Mouse (Mus musculus) heart, embryonic 16.5 days (tissue): ENCODE data around the gene Mcoln3. TPM values are rescaled to one million over a fixed set of nuclear protein-coding genes. Genes with fewer than 3 reads are reported as not detected.

ENCODE experiments used
- ATAC-seq: fragments of 200-750 bp; cut with Nextera tagmentation; replicated peaks from 2 replicates; pipeline ENCODE4 v1.8.0; 2017; ENCODE audit warnings: moderate number of reproducible peaks; ENCODE audit not compliant: insufficient read depth, low FRiP score; ENCODE audit errors: extremely low read depth
- H3K27ac ChIP-seq: fragments of 300-500 bp; sonication (generic); 2 replicates; pipeline ENCODE4 v1.5.1; 2014; ENCODE audit warnings: mild to moderate bottlenecking, low read length, control low read depth, moderate library complexity
- H3K27me3 ChIP-seq: fragments of 300-500 bp; sonication (generic); 2 replicates; pipeline ENCODE4 v1.6.1; 2014; ENCODE audit warnings: low read length, mixed read lengths; ENCODE audit not compliant: control insufficient read depth, insufficient read depth
- H3K36me3 ChIP-seq: fragments of 300-500 bp; sonication (generic); 2 replicates; pipeline ENCODE4 v1.6.1; 2014; ENCODE audit not compliant: control insufficient read depth, insufficient read depth
- H3K4me1 ChIP-seq: fragments of 300-500 bp; sonication (generic); 2 replicates; pipeline ENCODE4 v1.6.1; 2014; ENCODE audit warnings: low read length, mixed read lengths; ENCODE audit not compliant: control insufficient read depth, insufficient read depth
- H3K4me2 ChIP-seq: fragments of 300-500 bp; sonication (generic); 2 replicates; pipeline ENCODE4 v1.6.1; 2014; ENCODE audit warnings: low read depth, mild to moderate bottlenecking, control low read depth, low read length
- H3K4me3 ChIP-seq: fragments of 300-500 bp; sonication (generic); 2 replicates; pipeline ENCODE4 v1.5.1; 2014; ENCODE audit warnings: mild to moderate bottlenecking, control low read depth, low read length
- H3K9ac ChIP-seq: fragments of 300-500 bp; sonication (generic); 2 replicates; pipeline ENCODE4 v1.6.1; 2014; ENCODE audit warnings: low read length, control low read depth
- H3K9me3 ChIP-seq: fragments of 300-500 bp; sonication (generic); replicated peaks from 2 replicates; pipeline ENCODE4 v1.6.1; 2016; ENCODE audit warnings: low read length; ENCODE audit not compliant: control insufficient read depth
- WGBS: fragments of 180-500 bp; shearing (Covaris S2); extraction: QIAGEN DNeasy Blood & Tissue Kit; methylation state at CpG from one replicate; pipeline ENCODE4 v1.1.7; 2014; 5-methylcytosine and 5-hydroxymethylcytosine counted together
- polyA plus RNA-seq: library from polyadenylated mRNA; unstranded; fragments of >200 nt; fragmentation: Nextera tagmentation; extraction: Ambion mirVana; gene quantifications from 2 replicates; pipeline ENCODE4 v1.2.1, GENCODE M21; 2015

Gene Mcoln3
- polyA plus RNA-seq, 1 experiment from 2014 or later = 0.79 TPM

- Histone ChIP-seq H3K4me1 (peaks cover 10% of the 10 kb centered on the region), H3K27me3 (no peaks in the 10 kb centered on the region), H3K9ac (no peak overlapping the region), H3K4me3 (no peak overlapping the region), H3K27ac (no peak overlapping the region), H3K4me2 (no peak overlapping the region), H3K9me3 (peaks cover 6% of the 10 kb centered on the region), H3K36me3 (no peaks in the 10 kb centered on the region)
- no peak for ATAC-seq
- WGBS = 47% methylated on average over 6 of the region's 6 CpGs
Observed at GRCm38 (mm10) chr3:146102049-146102448, 15.2 kb upstream of the Mcoln3 start.

GRCm38 (mm10) chr3:146107116-146107849 lies 10.0 kb upstream of the Mcoln3 start:
- Histone ChIP-seq H3K4me2 (peak overlapping the region; percentile 87), H3K9ac (peak overlapping the region; percentile 63), H3K27me3 (no peaks in the 10 kb centered on the region), H3K36me3 (no peaks in the 10 kb centered on the region), H3K4me1 (peaks cover 4% of the 10 kb centered on the region), H3K27ac (no peak overlapping the region), H3K9me3 (peaks cover 4% of the 10 kb centered on the region), H3K4me3 (peak overlapping the region; percentile 57)
- 4% methylated on average over 18 of the region's 18 CpGs for WGBS
- ATAC-seq = 0 out of 2 replicates have a peak, but pooled peaks have one; percentile 30

DNA sequence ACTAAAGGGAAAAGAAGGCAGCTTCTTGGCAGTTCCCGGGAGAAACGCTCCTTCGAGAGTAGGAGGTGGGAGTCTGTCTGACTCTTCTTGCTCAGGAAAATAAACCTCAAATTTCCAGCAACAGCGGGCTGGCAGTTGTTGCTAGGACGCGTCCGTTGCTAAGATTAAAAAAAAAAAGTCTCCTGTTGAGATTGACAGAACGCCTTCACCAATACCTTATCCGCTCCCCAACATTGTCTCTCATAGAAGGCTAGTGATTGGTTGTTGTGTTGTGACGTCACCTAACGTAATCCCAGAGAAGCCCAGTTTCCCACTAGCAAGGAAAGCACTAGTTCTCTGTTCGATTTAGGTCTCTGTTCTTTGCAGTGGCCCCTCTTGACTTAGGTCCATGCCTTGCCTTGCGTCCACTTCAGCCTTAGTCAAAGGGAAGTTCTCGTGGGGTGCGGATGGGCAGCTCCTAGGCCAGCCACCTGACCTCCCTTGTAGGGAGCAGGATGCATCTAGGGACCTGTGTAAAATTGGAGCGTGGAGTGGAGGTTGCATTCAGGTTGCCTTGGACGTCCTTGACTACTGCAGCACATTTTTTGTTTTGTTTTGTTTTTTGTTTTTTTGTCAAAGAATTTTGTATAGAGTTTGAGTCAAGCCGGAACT lies 9.2 kb upstream of the Mcoln3 start, which contains the start of gene Wdr63:
TSS of gene Wdr63 (minus strand) at position 210 of the 651 bp plus-strand sequence.
- H3K36me3 ChIP-seq = no peaks in the 10 kb centered on the region
- H3K9me3 ChIP-seq = peaks cover 3% of the 10 kb centered on the region; the same call in 1 of the 2 replicates
- H3K4me1 ChIP-seq = peaks cover 4% of the 10 kb centered on the region
- WGBS = 11% methylated on average over 18 of the region's 18 CpGs
- H3K4me2 ChIP-seq = peak within 1 kb of the TSS; percentile 87
- peak within 1 kb of the TSS; percentile 63 for H3K9ac ChIP-seq
- ATAC-seq = peak; percentile 87
- H3K27ac ChIP-seq = no peak within 1 kb of the TSS
- no peaks in the 10 kb centered on the region for H3K27me3 ChIP-seq
- peak within 1 kb of the TSS; percentile 57 for H3K4me3 ChIP-seq

- no peak for ATAC-seq
- H3K9ac ChIP-seq = no peak overlapping the region
- H3K27me3 ChIP-seq = no peaks in the 10 kb centered on the region
- H3K4me3 ChIP-seq = no peak overlapping the region
- WGBS = 64% methylated on average over 2 of the region's 2 CpGs
- H3K4me2 ChIP-seq = no peak overlapping the region
- no peaks in the 10 kb centered on the region for H3K36me3 ChIP-seq
- peaks cover 4% of the 10 kb centered on the region for H3K4me1 ChIP-seq
- H3K9me3 ChIP-seq = peaks cover 3% of the 10 kb centered on the region; the same call in 1 of the 2 replicates
- no peak overlapping the region for H3K27ac ChIP-seq
Observed at GRCm38 (mm10) chr3:146108945-146109344, 8.3 kb upstream of the Mcoln3 start.

DNA sequence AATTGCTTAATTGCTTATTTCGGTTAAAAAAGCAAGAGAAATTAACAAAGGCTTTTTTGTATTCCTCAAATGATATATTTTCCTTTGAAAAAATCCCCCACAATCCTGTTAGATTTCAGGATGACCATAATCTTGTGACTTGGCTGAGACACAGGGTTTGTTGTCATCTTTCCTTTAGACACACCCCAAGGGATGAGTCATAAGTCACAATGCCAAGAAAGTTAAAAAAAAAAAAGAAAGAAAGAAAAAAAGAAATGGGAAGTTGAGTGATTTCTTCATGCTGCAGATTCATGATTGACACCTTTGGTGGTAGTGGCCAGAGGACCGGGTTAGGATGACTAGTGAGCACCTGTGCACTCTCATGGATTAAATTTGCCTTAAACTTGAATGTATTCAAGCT lies 6.9 kb upstream of the Mcoln3 start:
- H3K9me3 ChIP-seq = no peaks in the 10 kb centered on the region
- H3K27me3 ChIP-seq = no peaks in the 10 kb centered on the region
- H3K4me2 ChIP-seq = no peak overlapping the region
- WGBS = 67% methylated on average over 2 of the region's 2 CpGs
- H3K4me1 ChIP-seq = peaks cover 4% of the 10 kb centered on the region
- H3K36me3 ChIP-seq = no peaks in the 10 kb centered on the region
- no peak overlapping the region for H3K4me3 ChIP-seq
- H3K27ac ChIP-seq = no peak overlapping the region
- no peak for ATAC-seq
- H3K9ac ChIP-seq = no peak overlapping the region

DNA sequence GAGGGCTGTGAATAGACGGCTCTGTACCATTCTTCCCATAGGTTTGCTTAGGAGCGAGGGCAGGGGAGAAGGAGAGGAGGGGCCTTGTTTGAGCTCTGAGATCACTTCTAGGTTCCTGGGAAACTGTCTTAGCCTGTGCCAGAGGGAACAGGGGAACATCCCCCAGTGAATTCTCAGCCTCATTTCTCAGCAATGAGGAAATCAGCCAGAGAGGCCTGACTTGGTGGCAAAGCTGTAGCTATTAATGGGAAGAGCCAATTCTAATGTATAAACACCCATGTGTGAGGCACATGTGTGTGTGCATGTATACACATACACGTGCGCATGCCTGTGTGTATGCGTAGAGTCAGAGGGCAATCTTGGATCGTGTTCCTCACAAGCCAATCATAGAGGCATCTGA lies 6.3 kb upstream of the Mcoln3 start:
- H3K36me3 ChIP-seq = no peaks in the 10 kb centered on the region
- H3K27me3 ChIP-seq = no peaks in the 10 kb centered on the region
- H3K9ac ChIP-seq = no peak overlapping the region
- WGBS = 66% methylated on average over 6 of the region's 6 CpGs
- no peak for ATAC-seq
- H3K9me3 ChIP-seq = no peaks in the 10 kb centered on the region
- no peak overlapping the region for H3K4me2 ChIP-seq
- no peak overlapping the region for H3K27ac ChIP-seq
- H3K4me3 ChIP-seq = no peak overlapping the region
- H3K4me1 ChIP-seq = peaks cover 4% of the 10 kb centered on the region

- Histone ChIP-seq H3K36me3 (no peaks in the 10 kb centered on the region), H3K27me3 (peaks cover 17% of the 10 kb centered on the region), H3K9me3 (no peaks in the 10 kb centered on the region), H3K4me1 (peaks cover 3% of the 10 kb centered on the region; the same call in 1 of the 2 replicates), H3K4me3 (no peak overlapping the region), H3K9ac (no peak overlapping the region), H3K4me2 (no peak overlapping the region; the same call in 1 of the 2 replicates), H3K27ac (no peak overlapping the region)
- WGBS = 53% methylated on average over 9 of the region's 9 CpGs
- ATAC-seq = no peak
Observed at GRCm38 (mm10) chr3:146117997-146118457, 777 bp downstream of the Mcoln3 start.

- H3K27me3 ChIP-seq = peaks cover 16% of the 10 kb centered on the region
- no peak overlapping the region for H3K27ac ChIP-seq
- H3K4me1 ChIP-seq = peaks cover 3% of the 10 kb centered on the region; the same call in 1 of the 2 replicates
- WGBS = 14% methylated on average over 25 of the region's 25 CpGs
- peak overlapping the region; percentile 43 for H3K4me2 ChIP-seq
- H3K4me3 ChIP-seq = peak overlapping the region; percentile 11; the same call in 1 of the 2 replicates
- H3K9ac ChIP-seq = no peak overlapping the region
- peak; percentile 76; the same call in 1 of the 2 replicates for ATAC-seq
- H3K36me3 ChIP-seq = no peaks in the 10 kb centered on the region
- H3K9me3 ChIP-seq = no peaks in the 10 kb centered on the region
Observed at GRCm38 (mm10) chr3:146121310-146122124, 4.3 kb downstream of the Mcoln3 start.
